Mouse (Mus musculus) erythroblast, embryonic 14.5 days (primary cell): Measurements from ENCODE around the gene Herpud2.
A peak's percentile ranks its signal among the peaks of the same experiment; 100 is the strongest.

Experiments used
- GATA1 ChIP-seq: IDR thresholded peaks from 2 replicates; pipeline ENCODE4 v1.6.1; 2012; ENCODE audit warnings: low read length, inconsistent platforms, mixed read lengths
- TAL1 ChIP-seq: IDR thresholded peaks from 3 replicates; pipeline ENCODE4 v1.6.1; 2012; ENCODE audit warnings: low read length, inconsistent platforms, mixed read lengths

DNA sequence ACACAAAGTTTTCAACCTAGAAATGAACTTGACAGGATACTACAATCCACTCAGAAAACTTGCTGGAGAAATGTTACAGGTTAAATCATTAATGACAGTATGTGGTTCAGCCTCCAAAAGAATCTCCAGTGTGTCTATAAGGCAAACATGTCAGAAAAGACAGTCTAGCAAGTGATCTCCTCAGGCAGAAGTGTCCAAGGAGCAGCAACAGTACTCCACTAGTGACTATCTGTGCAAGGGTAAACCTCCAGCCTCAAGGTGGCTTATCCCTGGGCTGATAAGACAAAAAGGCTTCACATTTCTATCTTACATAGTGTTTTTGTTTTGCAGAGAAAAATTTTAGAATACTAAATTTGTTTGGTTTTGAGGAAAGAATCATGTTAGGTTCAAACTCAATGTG, 2.9 kb downstream of the Herpud2 start:
- TF ChIP-seq GATA1 (peak; percentile 88), TAL1 (peak; percentile 77)
